Mouse (Mus musculus) retina, postnatal 1 day (tissue): ENCODE measurements around the gene Gab3.
"Not testable (repeated sequence)": the region's sequence is repeated elsewhere in the genome, so short reads cannot be mapped to it uniquely, and the experiment has no call there.

Source experiments
- DNase-seq: peaks from one replicate; pipeline ENCODE4 v3.0.0-alpha.2; 2012

Gab3 gene

GRCm38 (mm10) chrX:75034054-75034453, 51.2 kb downstream of the Gab3 start:
- not testable (repeated sequence) for DNase-seq

GRCm38 (mm10) chrX:74983734-74984133, 101.5 kb downstream of the Gab3 start:
- peak; percentile 15 for DNase-seq

- peak; percentile 23 for DNase-seq
Measured at GRCm38 (mm10) chrX:74962899-74963298, 122.4 kb downstream of the Gab3 start.

GRCm38 (mm10) chrX:74959161-74959560, 126.1 kb downstream of the Gab3 start:
- DNase-seq = not testable (repeated sequence)
